Mouse (Mus musculus) adrenal gland, adult (tissue): ENCODE data around the gene Capn12.

Source experiments
- DNase-seq, 2 experiments: peaks; one replicate each; pipeline ENCODE4 v3.0.0; 2022 to 2023; ENCODE audit warnings: low spot score in 1 of 2; ENCODE audit not compliant: inconsistent age in 2 of 2

Capn12 gene

DNA sequence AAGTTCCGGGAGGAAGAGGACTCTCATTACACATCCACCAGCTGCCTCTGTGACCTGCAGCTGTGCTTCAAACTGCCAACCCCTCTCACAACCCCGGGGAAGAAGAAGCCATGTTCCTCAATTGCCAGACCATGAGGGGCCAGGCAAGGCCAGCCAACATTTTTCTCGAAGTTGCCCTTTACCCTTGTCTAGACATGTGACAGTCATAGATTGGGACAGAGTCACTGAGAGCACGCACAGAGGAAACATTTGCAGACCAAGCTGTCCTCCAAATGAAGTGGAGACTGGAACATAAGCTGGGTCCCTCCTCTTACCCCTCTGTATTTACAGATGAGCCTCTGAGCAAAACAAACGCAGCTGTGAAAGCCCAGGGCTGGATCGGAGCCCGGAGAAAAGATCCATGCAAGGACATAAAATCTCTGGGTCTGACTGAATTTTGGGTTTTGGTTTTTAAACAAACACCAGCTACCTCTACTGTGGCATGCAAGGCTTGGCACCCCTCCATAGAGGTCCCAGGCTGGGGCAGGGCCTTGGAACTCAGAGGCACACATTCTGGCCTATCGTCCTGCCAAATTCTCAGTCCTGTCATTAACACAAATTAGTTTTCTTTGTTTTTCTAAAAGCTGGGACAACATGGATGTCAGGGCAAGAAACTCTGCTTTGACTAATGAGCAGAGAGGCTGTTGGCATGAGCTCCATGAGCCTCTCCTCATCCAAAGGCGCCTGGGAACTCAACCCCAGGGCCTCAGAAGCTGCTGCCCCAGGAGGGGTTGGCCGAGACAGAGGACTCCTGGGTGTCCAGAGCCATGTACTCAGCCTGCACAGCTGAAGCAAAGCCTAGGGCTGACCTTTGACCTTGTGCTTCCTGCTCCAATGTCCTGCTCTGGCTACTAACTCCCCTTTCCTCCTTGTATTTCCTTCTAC, 36.5 kb downstream of the Capn12 start:
- DNase-seq = peak; percentile 78 to 90

DNA sequence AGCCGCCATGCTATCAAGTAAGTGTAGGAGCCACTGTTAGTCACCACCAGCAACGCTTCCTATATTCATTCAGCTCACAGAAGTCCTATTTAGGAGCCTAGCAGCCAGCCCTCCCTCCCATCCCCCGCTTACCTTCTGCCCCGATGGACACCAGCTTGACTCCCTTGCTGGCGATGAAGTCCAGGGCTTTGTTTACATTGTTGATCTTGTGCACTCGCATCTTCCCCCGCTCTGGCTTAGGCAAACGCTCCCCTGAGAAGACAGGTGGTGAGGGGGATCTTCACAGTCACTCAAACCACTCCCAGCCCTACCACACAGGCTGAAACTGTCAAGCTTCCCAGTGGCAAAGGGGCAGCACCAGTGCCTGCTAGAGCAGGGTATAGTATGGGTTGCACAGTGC, 37.3 kb downstream of the Capn12 start:
- DNase-seq = no peak

- peak; percentile 84 to 86 for DNase-seq
These were observed 38.6 kb downstream of the Capn12 start for GRCm38 (mm10) chr7:28919815-28920214.

GRCm38 (mm10) chr7:28921178-28921577, 40.0 kb downstream of the Capn12 start:
- DNase-seq = no peak

- DNase-seq = peak; percentile 64 to 82
These were observed 40.7 kb downstream of the Capn12 start for GRCm38 (mm10) chr7:28921722-28922465.

DNA sequence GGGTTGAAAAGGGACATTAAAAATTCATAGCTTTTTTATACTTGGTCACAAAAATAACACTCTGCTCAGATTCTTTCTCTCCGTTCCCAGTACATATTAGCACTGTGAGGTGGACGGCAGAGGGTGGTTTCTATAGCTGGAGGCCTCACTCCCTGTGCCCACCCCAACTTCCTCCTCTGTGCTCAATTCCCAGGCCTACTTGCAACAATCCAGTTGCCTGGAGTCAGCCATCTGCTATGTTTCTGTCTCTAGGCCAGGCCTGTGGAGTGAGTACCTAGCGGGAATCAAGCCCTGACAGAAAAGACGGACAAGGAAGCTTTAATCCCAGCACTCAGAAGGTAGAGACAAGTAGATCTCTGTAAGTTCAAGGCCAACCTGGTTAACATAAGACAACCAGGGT, 41.4 kb downstream of the Capn12 start:
- no peak for DNase-seq

DNA sequence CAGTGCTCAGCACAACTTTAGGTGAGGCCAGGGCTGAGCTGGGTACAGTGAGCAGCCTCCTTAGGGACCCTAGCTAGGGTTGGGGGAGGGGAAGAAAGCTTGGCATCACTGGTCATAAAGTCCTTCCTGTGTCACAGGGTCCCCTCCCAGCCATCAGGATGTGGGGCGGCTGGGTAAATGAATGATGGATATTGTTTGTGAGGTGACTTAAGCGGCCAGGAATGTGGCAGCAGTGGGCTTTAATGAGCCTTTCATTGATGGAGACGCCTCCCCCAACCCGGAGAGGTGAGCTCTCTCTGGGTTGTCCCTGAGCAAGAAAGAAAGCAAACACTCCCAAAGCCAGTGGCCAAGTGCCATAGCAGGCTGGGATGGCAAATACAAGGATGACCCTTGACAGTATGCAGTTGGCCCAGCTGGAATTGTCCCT, 42.7 kb downstream of the Capn12 start:
- DNase-seq = no peak

DNA sequence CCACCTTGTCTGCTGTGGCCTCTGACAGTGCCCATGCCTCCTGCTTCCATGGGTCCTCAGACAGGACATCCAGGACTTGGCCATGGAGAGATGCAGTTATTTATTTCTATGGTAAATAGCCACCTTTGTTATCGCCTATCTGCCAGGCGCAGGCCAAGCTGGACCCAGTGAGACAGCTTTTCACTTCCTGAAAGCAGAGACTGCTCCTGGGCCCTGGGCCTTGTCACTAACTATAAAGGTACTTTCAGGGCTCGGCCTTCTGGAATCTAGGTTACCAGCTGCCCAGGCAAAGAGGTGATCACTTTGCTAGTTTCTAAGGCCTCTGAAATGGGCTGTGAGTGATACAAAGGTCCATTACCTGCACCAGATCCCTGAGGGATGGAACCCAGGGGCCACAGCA, 43.6 kb downstream of the Capn12 start:
- DNase-seq = no peak

DNA sequence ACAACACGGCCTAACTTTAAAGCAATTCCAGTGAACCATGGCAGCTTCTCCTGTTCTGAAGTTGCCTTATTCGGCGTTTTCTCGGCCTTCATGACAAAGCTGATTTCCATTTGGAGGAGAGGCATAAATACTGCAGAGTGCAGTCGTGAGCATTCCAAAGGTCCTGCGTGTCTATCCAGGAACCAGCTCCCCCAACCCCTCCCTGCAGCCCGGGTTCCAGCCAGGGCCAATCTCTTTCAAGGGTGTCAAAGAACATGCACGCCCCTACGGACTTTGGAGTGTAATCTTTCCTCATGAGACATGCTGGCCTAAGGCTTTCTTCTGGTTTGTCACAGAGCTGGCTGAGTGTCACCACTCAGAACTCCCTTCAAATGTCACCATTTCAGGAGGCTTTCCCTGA, 44.1 kb downstream of the Capn12 start:
- peak; percentile 86 to 91 for DNase-seq

GRCm38 (mm10) chr7:28926172-28926571, 45.0 kb downstream of the Capn12 start:
- DNase-seq = peak in 1 of 2 experiments; percentile 40

- peak in 1 of 2 experiments; percentile 54 for DNase-seq
These were observed 48.2 kb downstream of the Capn12 start for GRCm38 (mm10) chr7:28929381-28929780.

DNA sequence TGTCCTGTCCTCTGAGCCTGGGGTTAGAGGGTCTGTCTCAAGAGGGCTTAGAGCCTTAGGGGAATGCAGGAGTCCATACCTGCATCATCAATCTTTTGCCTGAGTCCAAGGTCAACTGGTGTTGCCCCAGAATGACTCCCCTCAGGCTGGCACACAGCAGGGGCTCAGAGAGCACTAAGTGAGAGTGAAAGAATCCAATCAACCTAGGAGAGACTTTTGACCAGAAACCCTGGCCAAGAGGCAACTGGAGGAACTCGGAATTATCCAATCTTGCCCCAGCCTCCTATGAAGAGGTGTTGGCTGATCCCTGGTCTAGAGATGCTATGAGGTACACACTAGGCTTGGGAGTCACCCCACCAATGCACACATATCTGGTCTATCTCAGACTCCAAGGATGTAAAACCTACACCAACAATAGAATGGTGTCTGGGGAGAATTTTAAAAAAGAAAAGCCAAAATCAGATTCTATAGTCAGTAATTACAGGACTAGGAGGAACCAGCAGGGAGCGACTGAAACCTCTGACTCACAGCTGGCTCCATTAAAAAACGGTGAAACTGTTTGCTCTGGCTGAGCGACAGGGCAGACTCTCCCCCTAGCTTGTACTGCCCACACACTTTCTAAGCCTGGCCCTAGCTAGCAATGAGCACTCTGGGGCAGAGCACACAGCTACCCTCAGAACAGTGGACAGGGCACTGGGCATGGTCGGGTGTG, 49.3 kb downstream of the Capn12 start:
- DNase-seq = peak in 1 of 2 experiments; percentile 79

GRCm38 (mm10) chr7:28931032-28931694, 49.9 kb downstream of the Capn12 start:
- DNase-seq = peak in 1 of 2 experiments; percentile 58

GRCm38 (mm10) chr7:28931695-28932039, 50.4 kb downstream of the Capn12 start:
- peak in 1 of 2 experiments; percentile 40 for DNase-seq

DNA sequence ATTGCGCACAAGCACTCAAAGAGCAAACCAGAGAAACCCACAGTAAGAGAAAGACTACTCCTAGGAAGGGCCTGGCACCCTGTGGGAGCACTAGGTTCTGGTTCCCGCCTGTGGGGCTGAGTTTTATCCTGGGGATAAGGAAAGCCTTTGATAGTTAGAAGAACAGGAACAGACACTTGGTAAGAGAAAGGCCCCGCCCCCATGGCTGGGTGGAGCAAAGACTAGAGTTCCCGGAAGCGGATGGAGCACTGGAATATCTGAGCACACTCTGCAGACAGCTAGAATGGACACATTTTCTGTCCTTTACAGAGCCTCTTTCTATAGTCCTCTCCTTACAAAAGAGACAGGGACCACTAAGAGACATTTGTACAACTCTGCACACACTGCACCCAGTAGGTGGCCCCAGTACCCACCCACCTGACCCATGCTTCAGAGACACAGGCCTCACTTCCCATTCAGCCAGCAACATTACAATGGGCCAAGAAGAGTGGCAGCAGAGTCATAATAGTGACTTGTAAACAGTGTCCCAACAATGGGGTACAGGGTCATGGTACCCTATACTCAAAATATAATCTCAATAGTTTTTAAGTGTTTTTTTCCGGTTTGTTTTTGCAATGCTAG, 51.3 kb downstream of the Capn12 start:
- peak in 1 of 2 experiments; percentile 56 for DNase-seq

DNA sequence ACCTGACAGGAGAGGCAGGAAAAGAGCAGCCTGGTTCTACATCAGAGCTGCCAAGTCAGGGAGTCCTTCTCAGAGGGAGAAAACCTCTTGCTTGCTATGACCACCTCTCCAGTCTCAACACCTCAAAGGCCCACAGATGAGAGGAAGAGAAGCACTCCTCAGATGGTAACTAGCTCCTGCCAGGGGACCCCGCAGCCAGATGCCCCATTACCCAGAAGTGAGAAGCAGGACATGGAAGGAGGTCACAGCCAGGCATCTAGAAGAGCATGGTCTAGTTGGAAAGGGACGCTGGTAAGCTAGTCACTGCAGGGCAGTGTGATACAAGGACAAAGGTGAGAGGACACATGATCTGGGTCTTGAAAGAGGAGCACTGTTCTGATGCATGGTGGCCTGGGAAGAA, 52.6 kb downstream of the Capn12 start:
- DNase-seq = no peak

DNA sequence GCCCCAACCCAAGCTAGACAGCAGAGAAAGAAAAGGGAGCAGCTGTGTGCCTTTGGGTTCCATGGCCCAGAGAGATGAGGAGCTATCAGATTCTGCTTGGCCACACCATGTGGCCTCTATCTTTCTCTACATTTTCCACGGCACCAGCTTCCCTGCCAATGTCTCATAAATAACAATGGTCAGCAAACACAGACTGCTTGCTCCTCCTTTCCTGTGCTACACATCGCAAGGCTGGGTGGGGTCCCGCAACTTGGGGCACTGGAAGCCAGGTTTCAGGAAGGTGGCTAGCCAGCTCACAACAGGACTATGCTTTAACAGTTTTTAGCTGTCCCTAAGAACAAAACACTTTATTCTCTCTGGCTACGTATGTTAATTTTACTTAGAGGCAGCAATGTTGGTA, 55.6 kb downstream of the Capn12 start:
- DNase-seq = no peak

- DNase-seq = no peak
These were observed 57.4 kb downstream of the Capn12 start for GRCm38 (mm10) chr7:28938654-28939053.

DNA sequence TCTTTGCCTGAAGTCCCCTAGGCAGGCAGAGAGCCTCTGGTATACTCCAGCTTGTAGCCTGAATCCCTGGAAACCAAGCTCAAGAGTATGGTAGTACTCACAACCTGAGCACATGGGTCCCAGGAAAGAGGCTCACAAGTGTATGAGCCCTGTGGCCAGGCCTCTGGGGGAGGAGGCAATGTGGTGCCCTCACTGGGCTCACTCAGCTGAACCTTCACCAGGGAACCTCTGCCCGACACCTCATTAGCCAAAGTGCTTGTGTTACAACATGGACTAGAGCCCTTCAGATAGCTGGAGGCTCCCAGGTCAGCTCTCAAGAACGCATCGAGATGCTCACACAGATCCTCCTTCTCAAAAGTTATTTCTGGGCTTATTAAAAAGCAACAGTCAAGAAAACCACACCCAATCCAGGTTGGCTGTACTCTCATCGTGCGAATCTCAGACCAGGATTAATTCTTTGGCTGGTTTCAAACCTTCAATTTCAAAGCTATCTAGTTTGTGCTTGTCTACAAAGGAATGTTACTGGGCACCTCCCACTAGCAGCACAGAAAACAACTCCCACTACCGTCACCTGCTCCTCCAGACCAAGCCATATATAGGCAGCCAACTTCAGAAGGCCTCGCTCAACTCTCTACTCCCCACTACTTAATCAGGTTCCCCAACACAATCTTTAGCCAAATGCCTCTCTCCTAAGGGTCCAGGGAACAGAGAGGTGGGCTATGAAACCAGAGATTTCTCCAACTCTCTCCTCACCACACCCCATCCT, 58.4 kb downstream of the Capn12 start:
- peak in 1 of 2 experiments; percentile 8 for DNase-seq

DNA sequence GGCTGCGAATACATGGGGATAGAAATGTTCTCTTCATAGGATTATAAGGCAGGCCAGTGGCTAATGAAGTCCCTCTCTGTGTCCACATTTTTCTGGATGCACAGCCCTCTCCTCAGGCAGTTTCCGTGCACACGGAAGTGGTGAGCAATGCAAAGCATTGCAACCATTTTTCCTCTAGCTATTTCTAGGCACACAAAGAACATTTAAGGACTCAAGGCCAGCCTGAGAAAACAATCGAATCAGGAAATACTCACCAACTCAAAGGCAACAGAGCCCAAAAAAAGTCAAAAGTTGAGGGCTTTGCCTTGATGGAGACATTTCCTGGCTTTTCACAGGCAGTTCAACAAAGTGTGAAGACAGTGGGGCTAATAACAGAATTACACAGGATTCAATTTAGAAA, 59.9 kb downstream of the Capn12 start:
- DNase-seq = peak in 1 of 2 experiments; percentile 17
